Mouse (Mus musculus) urinary bladder, postnatal 14 days (tissue): ENCODE data around the gene Olfr736.

Experiments used
- DNase-seq: peaks from one replicate; pipeline ENCODE4 v3.0.0; 2021; ENCODE audit warnings: low spot score

Gene Olfr736

GRCm38 (mm10) chr14:50380863-50381262, at the start of gene Olfr736:
Olfr736 (plus strand) TSS chr14:50381163.
- no peak for DNase-seq

- DNase-seq: no peak
Measured at GRCm38 (mm10) chr14:50348796-50349195, 32.2 kb upstream of the Olfr736 start, which contains the start of gene Olfr735. Olfr735 (minus strand) TSS chr14:50348872.

- DNase-seq: peak; percentile 6
Measured at GRCm38 (mm10) chr14:50352438-50352837, 28.5 kb upstream of the Olfr736 start.

- no peak for DNase-seq
Measured at GRCm38 (mm10) chr14:50356725-50357124, 24.2 kb upstream of the Olfr736 start.

GRCm38 (mm10) chr14:50357593-50357992, 23.4 kb upstream of the Olfr736 start, which contains the start of gene Tlr11:
Tlr11 (plus strand) TSS chr14:50357914.
- DNase-seq: no peak

- DNase-seq: no peak
Measured at GRCm38 (mm10) chr14:50360480-50360879, 20.5 kb upstream of the Olfr736 start.

- DNase-seq: no peak
Measured at GRCm38 (mm10) chr14:50363561-50363960, 17.4 kb upstream of the Olfr736 start.

GRCm38 (mm10) chr14:50407268-50407667, 26.3 kb downstream of the Olfr736 start, which contains the start of gene Olfr738:
Olfr738 (plus strand) TSS chr14:50407568.
- no peak for DNase-seq

GRCm38 (mm10) chr14:50418326-50418725, 37.4 kb downstream of the Olfr736 start, which contains the start of gene Olfr739:
Olfr739 (plus strand) TSS chr14:50418626.
- DNase-seq: no peak
